Comparison of ENCODE assay signal across 10 mouse cellular contexts in the genomic region with DNA sequence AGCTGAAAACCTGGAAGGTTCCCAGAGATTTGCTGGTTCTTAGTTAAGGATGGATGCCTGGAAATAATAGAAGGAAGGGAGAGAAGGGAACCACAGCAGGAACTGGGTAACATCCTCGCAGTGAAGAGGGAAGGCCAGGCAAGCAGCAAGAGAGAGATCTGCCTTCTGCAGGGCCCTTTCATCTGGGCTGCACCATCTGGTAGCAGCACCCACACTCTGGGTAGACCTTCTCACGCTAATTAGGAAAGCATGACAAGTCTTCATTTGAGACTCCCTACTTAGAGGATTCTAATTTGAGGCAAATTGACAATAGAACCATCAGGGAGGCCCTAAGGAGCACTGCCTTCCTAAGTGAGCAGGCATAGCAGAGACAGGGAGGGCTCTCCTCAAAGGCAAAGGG.
"Had no signal": no experiment of that assay in that cellular context is flagged by ENCODE, and none has a peak within 500 bp of the region (broad histone marks: within the 10 kb centered on the region; RNA-seq: fewer than 3 reads in every experiment).

No protein-coding gene starts in this region.

- ATAC-seq: liver, embryonic 12.5 days; midbrain, embryonic 16.5 days had no signal

- DNase-seq: kidney, adult 9 months; kidney, postnatal 36 days; lung, embryonic 14.5 days; lung, postnatal 10 days; lung, postnatal 4 days; right cerebral cortex, postnatal 14 days; thymus, adult 2 months; thymus, postnatal 25 days had no signal
